Mouse (Mus musculus) spleen, postnatal 4 days (tissue): ENCODE measurements around the gene Wdr90.

Experiments
- DNase-seq, 2 experiments: peaks; one replicate each; pipeline ENCODE4 v3.0.0; 2022; ENCODE audit warnings: low spot score in 2 of 2

The Wdr90 gene

DNA sequence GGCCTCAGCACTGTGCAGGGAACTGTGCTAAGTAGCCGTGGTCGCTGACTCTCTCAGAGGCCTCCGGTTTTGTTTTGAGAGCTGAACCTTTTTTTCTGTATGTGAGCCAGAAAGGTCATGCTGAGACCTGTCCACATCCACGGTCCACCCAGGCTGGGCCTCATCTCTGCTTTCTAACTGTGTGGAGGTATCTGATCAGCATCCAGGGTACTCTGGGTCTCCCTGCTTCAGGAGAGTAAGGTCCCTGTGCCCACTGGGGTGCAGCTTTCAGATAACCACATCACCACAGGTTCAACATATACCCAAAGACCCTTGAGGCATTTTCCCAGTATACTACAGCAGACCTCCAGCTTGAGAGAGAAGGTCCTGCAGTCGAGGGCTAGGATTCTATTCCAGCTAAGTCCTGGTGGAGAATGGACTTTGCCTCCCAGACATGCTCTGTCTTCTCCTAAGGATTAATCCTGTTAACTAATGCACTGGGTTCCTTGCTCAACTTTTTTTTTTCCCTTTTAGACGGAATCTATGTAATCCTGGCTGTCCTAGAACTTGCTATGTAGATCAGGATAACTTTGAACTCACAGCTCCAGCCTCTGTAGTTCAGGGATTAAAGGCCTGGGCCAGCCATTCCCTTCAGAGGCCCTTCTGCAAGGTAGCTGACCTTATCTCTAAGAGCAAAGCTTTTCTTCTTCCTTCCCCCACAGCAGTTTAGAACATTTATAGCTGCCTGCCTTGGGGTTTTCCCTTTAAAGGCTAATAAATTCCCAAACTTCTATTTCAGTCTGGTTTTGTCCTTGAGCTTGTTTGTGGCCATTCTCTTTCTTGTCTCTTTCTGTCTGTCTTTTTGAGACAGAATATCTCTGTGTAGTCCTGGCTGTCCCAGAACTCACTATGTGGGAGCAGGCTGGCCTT, 657 bp upstream of the Wdr90 start:
- DNase-seq, result no peak

GRCm38 (mm10) chr17:25860229-25860628, 1.1 kb downstream of the Wdr90 start:
- DNase-seq, result no peak

GRCm38 (mm10) chr17:25844396-25844901, 16.9 kb downstream of the Wdr90 start, which contains the start of gene Rhot2:
Rhot2 (minus strand) TSS chr17:25844851.
- DNase-seq, result peak; percentile 93 to 96

- no peak for DNase-seq
Observed at GRCm38 (mm10) chr17:25843636-25844395, 17.5 kb downstream of the Wdr90 start.

DNA sequence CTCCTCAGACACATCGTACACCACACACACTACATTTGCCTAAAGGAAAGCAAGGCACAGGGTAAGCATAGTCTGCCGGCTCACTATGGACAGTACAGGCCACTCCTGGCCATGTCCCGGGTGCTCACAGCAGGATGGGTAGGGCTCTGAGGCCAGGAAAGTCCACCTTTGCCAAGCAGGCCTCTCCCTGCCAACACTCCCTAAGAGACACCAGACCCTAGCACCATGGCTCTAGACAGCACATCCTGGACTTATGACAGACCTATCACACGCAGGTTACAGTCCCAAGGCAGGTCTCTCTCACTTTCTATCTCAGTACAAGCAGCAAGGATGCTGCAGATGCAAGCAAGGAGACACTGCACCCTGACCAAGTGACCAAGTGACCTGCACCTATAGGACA, 18.2 kb downstream of the Wdr90 start:
- no peak for DNase-seq

DNA sequence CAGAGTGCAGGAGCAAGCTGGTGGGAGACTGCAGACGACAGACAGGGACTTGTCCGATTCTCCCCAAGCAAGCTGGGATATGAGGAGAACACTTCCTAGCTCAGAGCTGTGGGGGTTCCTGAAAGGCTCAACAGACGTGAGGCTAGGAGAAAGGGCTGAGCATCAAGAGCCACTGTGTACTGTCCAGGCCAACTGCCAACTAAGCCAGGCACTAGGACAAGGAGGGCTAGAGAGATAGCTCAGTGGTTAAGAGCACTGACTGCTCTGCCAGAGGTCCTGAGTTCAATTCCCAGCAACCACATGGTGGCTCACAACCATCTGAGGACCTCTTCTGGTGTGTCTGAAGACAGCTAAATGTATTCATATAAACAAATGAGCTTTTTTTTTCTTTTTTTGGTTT, 18.8 kb downstream of the Wdr90 start:
- DNase-seq, result no peak

- no peak for DNase-seq
Observed at GRCm38 (mm10) chr17:25841117-25841880, 20.0 kb downstream of the Wdr90 start, which contains the start of gene Gm20683. Gm20683 (minus strand) TSS chr17:25841763.

GRCm38 (mm10) chr17:25840519-25840918, 20.8 kb downstream of the Wdr90 start:
- DNase-seq, result no peak

GRCm38 (mm10) chr17:25839455-25840235, 21.7 kb downstream of the Wdr90 start:
- DNase-seq, result no peak

GRCm38 (mm10) chr17:25838904-25839303, 22.4 kb downstream of the Wdr90 start:
- DNase-seq, result no peak

DNA sequence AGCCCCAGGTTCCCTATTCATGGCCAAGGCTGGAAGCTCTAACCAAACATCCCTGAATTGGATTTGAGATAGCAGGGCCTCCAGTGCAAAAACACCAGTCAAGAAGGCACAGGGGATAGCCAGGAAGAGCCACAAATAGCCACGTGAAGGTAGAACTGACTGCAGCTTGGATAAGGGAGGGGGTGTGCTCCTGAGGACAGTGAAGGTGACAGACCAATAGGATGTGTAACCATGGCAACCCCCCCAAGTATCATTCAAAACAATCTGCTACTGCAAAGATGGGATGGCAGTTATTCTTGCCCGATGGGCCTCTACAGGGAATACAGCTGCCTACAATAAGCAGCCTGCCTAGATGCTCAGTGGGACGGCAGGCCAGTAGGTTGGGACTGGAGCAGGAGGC, 23.8 kb downstream of the Wdr90 start:
- no peak for DNase-seq

DNA sequence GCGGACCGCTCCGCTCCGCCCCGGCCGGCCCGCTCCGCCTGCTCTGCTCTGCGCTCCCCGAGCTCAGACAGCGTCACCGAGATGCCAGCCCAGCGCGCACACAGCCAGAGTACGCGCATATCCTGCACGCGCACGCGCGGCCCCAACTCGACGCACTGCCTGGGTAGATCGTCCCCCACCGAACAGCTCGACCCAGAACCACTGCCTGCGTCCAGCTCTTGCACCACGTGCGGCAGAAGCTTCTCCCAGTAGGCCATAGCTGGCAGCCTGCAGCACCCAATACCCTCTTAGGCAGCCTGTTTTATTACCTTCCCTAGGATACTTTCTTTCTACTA, 24.3 kb downstream of the Wdr90 start, which contains the start of gene Rhbdl1:
TSS of gene Rhbdl1 (minus strand) at position 220 of the 335 bp plus-strand sequence.
- no peak for DNase-seq

- DNase-seq, result no peak
Observed at GRCm38 (mm10) chr17:25836397-25837075, 24.8 kb downstream of the Wdr90 start.

DNA sequence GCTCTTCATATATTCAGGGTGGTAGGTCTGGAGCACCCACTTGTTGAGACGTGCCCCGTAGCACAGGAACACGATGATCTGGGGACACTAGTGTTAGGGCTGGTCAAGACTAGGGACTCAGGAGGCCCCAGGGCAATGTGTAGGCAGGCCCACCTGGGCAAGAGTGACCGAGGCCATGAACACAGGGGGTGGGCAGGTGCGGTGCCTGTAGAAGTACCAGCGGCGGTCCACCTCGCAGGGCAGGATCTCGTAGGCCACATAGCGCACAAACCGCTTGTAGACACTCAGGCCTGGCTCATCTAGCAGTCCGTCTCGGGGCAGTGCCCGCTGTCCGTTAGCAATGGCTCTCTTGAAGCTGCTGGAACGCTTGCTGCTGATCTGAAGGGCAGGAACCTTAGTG, 25.5 kb downstream of the Wdr90 start:
- no peak for DNase-seq

DNA sequence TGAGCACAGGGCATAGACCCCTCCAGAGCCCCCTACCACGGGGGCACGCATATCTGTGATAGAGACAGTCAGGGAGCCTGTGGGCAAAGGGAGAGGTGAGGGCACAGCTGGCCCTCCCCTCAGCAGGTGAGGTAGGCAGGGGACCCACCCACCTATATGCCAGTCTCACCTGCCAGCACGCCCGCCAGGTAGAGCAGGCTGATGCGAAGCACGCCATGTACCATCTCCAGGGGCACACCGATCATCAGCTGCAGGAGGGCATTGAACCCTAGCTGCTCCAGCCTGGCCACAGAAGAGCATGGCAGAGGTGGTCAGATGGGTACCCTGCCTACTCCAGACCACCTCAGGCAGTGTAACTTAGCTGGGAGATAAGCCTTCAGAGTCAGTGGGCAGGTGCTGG, 26.0 kb downstream of the Wdr90 start:
- no peak for DNase-seq

DNA sequence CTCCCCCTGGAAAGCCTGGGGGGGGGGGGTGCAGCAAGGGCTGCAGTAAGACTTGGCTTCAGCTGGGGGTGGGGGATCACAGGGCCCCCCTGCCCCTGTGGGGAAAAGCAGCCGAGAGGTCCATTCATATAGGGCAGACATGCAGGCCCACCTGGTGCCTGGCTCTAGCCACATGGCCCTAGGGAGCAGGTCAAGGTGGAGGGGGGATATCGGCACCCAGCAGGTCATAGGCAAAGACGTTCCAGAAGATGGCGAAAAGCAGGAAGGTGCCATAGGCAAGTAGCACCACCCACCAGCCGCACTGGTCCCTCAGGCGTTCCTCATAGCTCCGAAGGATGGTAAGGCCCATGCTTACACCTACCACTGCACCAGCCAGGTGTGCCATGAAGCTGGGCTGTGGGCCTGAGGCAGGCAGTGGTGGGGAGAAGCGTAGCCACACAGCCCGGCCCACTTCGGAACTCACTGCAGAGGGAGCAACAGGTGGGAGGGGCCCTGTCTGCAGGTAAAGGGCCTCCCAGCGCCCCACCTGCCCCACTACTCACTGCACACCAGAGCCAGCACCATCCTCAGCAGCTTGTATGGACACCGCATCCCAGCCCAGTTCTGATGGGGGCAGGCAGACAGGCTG, 26.6 kb downstream of the Wdr90 start:
- DNase-seq, result no peak

DNA sequence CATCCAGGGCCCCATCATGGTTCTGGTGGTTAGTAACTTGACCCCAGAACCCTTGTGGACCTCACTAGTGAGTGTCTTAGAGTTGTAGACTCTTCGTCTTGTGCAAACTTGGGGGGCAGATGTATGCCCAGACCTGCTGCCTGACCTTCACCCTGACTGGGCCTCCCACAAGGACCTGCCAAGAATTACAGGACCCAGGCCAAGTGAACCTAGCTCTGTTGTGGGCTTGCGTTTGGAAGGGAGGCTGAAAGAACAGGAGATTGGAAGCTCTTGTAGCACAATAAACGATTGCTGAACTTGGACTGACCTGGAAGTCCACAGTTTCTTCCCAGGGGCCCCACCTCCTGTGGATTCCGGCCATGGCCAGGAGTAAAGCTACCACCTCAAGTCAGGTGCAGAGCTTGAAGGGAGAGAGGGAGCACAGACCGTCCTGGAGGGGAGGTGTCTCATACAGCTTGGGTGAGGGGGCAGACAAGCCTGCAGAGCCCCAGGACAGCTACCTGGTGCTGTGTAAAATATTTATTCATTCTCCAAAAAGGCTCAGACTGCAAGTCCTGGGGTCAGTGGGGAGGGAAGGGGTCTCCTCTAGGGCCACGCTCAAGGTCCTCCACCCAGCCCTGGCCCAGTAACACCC, 27.2 kb downstream of the Wdr90 start:
- DNase-seq, result no peak

- DNase-seq, result peak in 1 of 2 experiments; percentile 75
Observed at GRCm38 (mm10) chr17:25833291-25833663, 28.0 kb downstream of the Wdr90 start, which contains the start of gene Stub1. Stub1 (minus strand) TSS chr17:25833404.
